Mouse (Mus musculus): ENCODE results near the gene Il1b. TPM values are rescaled to one million over a fixed set of nuclear protein-coding genes. Genes with fewer than 3 reads are reported as not detected.

The Il1b gene
- polyA plus RNA-seq, 1 experiment from 2014 or later: 0.15 TPM

DNA sequence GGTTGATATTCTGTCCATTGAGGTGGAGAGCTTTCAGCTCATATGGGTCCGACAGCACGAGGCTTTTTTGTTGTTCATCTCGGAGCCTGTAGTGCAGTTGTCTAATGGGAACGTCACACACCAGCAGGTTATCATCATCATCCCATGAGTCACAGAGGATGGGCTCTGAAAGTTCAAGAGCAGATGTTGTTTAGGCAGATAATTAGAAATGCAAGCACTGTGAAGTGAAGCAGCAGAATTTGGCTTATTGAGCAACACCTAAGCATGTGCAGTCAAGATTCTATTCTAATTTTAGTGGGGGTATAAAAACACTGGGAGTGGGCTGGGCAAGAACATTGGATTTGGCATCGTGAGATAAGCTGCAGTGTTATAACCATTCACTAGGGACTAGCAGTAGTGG, 3.7 kb downstream of the Il1b start:
- Histone ChIP-seq H3K4me2 (no peak overlapping the region), H3K9ac (no peak overlapping the region), H3K36me3 (no peaks in the 10 kb centered on the region), H3K9me3 (no peaks in the 10 kb centered on the region), H3K4me1 (no peaks in the 10 kb centered on the region), H3K4me3 (replicated peaks) (no peak overlapping the region), H3K27me3 (replicated peaks) (no peaks in the 10 kb centered on the region), H3K27ac (no peak overlapping the region)
- 82% methylated on average over 5 of the region's 5 CpGs for WGBS
- ATAC-seq (ENCODE audit: insufficient read depth, low FRiP score, low read depth): no peak

DNA sequence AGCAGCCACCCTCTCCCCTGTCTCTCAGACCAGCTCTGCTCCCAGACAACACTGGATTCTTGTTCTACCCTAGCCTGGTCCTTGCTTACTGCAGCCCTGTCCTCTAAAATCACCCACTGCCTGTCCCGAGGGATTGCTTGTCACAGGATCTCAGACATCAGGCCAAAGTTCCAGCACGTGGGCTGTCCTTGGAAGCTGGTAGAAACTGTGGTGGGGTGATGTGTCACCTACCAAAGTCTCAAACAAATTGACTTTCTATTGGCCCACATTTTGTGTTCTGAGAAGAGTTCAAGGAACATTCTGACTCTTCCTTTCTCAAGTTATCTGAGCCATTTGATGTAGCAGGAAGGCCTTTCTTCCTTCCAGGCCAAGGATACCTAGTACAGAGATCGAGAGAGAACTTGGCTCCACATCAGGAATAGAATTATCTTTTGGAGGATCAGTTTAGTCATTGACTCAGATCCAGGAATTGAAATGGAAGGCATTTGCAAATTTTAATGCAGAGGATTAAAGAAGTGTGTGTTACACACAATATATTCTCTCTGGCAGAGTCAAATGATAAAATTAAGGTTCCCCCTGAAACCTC, 9.9 kb downstream of the Il1b start:
- no peak for ATAC-seq (ENCODE audit: insufficient read depth, low FRiP score, low read depth)
- Histone ChIP-seq H3K27me3 (replicated peaks) (no peaks in the 10 kb centered on the region), H3K4me1 (no peaks in the 10 kb centered on the region), H3K36me3 (no peaks in the 10 kb centered on the region), H3K9ac (no peak overlapping the region), H3K4me3 (replicated peaks) (no peak overlapping the region), H3K4me2 (no peak overlapping the region), H3K9me3 (no peaks in the 10 kb centered on the region), H3K27ac (no peak overlapping the region)
- 81% methylated on average over 3 of the region's 3 CpGs for WGBS

- no peak for ATAC-seq (ENCODE audit: insufficient read depth, low FRiP score, low read depth)
- 84% methylated on average over 10 of the region's 10 CpGs for WGBS
- H3K4me3 ChIP-seq (replicated peaks): no peak overlapping the region
Observed at GRCm38 (mm10) chr2:129360197-129360596, 10.7 kb downstream of the Il1b start.

DNA sequence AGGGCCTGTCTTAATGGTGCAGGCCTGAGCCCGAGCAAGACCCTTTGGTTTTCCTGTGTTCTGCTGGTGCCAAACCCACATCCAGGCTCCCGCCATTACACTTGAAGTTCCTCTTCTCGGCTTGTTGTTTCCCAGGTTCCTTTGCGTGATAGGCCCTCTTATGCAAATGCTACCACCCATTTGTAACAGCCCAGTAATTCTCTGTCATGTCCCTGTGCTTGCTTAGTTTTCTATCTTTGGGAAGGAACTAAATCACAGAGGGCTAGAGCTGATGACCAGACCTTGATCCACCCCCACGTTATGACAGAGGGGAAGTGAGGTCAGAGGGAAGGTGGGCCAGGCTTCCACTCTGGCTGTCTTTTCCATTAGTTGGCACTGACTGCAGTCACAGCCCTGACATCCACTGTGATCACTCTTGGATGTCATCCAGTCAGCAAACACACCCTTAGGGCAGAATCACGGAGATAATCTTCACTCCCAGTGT, 32.8 kb downstream of the Il1b start:
- H3K4me1 ChIP-seq: 0 out of 2 replicates have a peak, but pooled peaks cover 3% of the 10 kb centered on the region
- no peak overlapping the region for H3K9ac ChIP-seq
- no peak overlapping the region for H3K27ac ChIP-seq
- WGBS: 72% methylated on average over 6 of the region's 6 CpGs
- no peaks in the 10 kb centered on the region for H3K9me3 ChIP-seq
- H3K4me2 ChIP-seq: no peak overlapping the region
- H3K36me3 ChIP-seq: no peaks in the 10 kb centered on the region
- no peak for ATAC-seq (ENCODE audit: insufficient read depth, low FRiP score, low read depth)
- no peaks in the 10 kb centered on the region for H3K27me3 ChIP-seq (replicated peaks)
- no peak overlapping the region for H3K4me3 ChIP-seq (replicated peaks)

More at GRCm38 (mm10) chr2:129360197-129360596, 10.7 kb downstream of the Il1b start:
- Histone ChIP-seq H3K9me3 (no peaks in the 10 kb centered on the region), H3K27me3 (replicated peaks) (no peaks in the 10 kb centered on the region), H3K4me2 (no peak overlapping the region), H3K4me1 (no peaks in the 10 kb centered on the region), H3K36me3 (no peaks in the 10 kb centered on the region), H3K9ac (no peak overlapping the region), H3K27ac (no peak overlapping the region)

DNA sequence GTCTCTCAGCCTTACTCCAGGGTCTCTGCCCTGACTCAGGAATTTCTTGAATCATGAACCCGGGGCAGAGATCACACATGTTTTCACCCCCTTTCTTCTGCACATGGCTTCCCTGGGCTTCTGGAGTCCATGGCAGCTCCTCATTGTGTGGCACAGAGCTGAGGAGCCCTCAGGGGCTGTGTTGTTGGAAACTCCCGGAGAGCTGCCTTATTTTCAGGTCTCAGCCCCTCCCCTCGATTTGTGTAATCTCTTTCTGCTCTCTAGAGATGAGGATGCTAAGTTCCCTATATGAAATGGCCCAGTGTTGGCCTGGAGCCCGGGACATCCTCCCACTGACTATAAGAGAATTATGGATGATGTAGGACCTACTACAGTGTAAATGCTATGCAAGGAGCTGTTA, 37.5 kb downstream of the Il1b start:
- WGBS: 49% methylated on average over 4 of the region's 4 CpGs
- no peak for ATAC-seq (ENCODE audit: insufficient read depth, low FRiP score, low read depth)

GRCm38 (mm10) chr2:129330540-129330939, 40.4 kb downstream of the Il1b start:
- Histone ChIP-seq H3K4me2 (no peak overlapping the region), H3K4me3 (replicated peaks) (no peak overlapping the region), H3K27me3 (replicated peaks) (no peaks in the 10 kb centered on the region), H3K9ac (no peak overlapping the region), H3K4me1 (0 out of 2 replicates have a peak, but pooled peaks cover 3% of the 10 kb centered on the region), H3K36me3 (no peaks in the 10 kb centered on the region), H3K27ac (no peak overlapping the region), H3K9me3 (no peaks in the 10 kb centered on the region)
- no peak for ATAC-seq (ENCODE audit: insufficient read depth, low FRiP score, low read depth)
- WGBS: 76% methylated on average over 13 of the region's 13 CpGs

More for the DNA sequence above, 37.5 kb downstream of the Il1b start:
- H3K27me3 ChIP-seq (replicated peaks): no peaks in the 10 kb centered on the region
- H3K9me3 ChIP-seq: no peaks in the 10 kb centered on the region
- no peak overlapping the region for H3K4me3 ChIP-seq (replicated peaks)
- H3K36me3 ChIP-seq: no peaks in the 10 kb centered on the region
- 0 out of 2 replicates have a peak, but pooled peaks cover 3% of the 10 kb centered on the region for H3K4me1 ChIP-seq
- no peak overlapping the region for H3K9ac ChIP-seq
- no peak overlapping the region for H3K27ac ChIP-seq
- H3K4me2 ChIP-seq: no peak overlapping the region

- 0 out of 2 replicates have a peak, but pooled peaks cover 3% of the 10 kb centered on the region for H3K4me1 ChIP-seq
- H3K4me3 ChIP-seq (replicated peaks): no peak overlapping the region
- no peaks in the 10 kb centered on the region for H3K27me3 ChIP-seq (replicated peaks)
- no peak overlapping the region for H3K9ac ChIP-seq
- 66% methylated on average over 7 of the region's 7 CpGs for WGBS
- no peak overlapping the region for H3K27ac ChIP-seq
- H3K4me2 ChIP-seq: no peak overlapping the region
- no peaks in the 10 kb centered on the region for H3K9me3 ChIP-seq
- no peaks in the 10 kb centered on the region for H3K36me3 ChIP-seq
- ATAC-seq (ENCODE audit: insufficient read depth, low FRiP score, low read depth): no peak
Observed at GRCm38 (mm10) chr2:129330024-129330423, 40.9 kb downstream of the Il1b start.

DNA sequence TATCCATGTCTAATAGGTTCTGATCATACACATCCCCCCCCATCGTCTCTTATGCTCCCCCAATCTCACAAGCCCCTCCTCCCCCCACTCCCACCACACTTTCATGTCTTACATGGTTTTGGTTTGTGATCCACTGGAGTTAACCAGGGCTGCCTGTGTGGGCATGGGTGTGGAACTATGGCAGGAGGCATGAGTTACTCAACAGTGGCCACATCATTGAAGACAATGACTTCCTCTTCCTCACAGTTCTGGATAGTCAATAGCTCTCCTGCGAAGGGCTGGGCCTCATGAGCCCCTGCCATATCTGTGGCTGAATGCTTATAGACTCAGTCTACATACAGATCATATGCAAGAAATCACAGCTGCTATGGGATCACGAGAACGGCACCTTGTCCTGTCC, 42.7 kb downstream of the Il1b start:
- WGBS: 87% methylated on average over 4 of the region's 4 CpGs
- Histone ChIP-seq H3K4me1 (no peaks in the 10 kb centered on the region), H3K4me3 (replicated peaks) (no peak overlapping the region), H3K27ac (no peak overlapping the region), H3K9me3 (no peaks in the 10 kb centered on the region), H3K36me3 (no peaks in the 10 kb centered on the region), H3K27me3 (replicated peaks) (no peaks in the 10 kb centered on the region), H3K9ac (no peak overlapping the region), H3K4me2 (no peak overlapping the region)
- ATAC-seq (ENCODE audit: insufficient read depth, low FRiP score, low read depth): no peak

- no peak overlapping the region for H3K4me3 ChIP-seq (replicated peaks)
- H3K27ac ChIP-seq: no peak overlapping the region
Observed at GRCm38 (mm10) chr2:129324216-129324615, 46.7 kb downstream of the Il1b start.

GRCm38 (mm10) chr2:129322117-129322635, 48.8 kb downstream of the Il1b start:
- 0 out of 2 replicates have a peak, but pooled peaks have one; percentile 27 for ATAC-seq (ENCODE audit: insufficient read depth, low FRiP score, low read depth)
- Histone ChIP-seq H3K36me3 (no peaks in the 10 kb centered on the region), H3K27ac (no peak overlapping the region), H3K9me3 (no peaks in the 10 kb centered on the region), H3K9ac (no peak overlapping the region), H3K4me2 (no peak overlapping the region), H3K4me3 (replicated peaks) (no peak overlapping the region), H3K27me3 (replicated peaks) (no peaks in the 10 kb centered on the region), H3K4me1 (no peaks in the 10 kb centered on the region)
- WGBS: 57% methylated on average over 1 of the region's 1 CpGs

More at GRCm38 (mm10) chr2:129324216-129324615, 46.7 kb downstream of the Il1b start:
- Histone ChIP-seq H3K4me1 (no peaks in the 10 kb centered on the region), H3K27me3 (replicated peaks) (no peaks in the 10 kb centered on the region), H3K36me3 (no peaks in the 10 kb centered on the region), H3K9ac (no peak overlapping the region), H3K9me3 (no peaks in the 10 kb centered on the region), H3K4me2 (no peak overlapping the region)
- WGBS: 75% methylated on average over 3 of the region's 3 CpGs
- ATAC-seq (ENCODE audit: insufficient read depth, low FRiP score, low read depth): no peak

DNA sequence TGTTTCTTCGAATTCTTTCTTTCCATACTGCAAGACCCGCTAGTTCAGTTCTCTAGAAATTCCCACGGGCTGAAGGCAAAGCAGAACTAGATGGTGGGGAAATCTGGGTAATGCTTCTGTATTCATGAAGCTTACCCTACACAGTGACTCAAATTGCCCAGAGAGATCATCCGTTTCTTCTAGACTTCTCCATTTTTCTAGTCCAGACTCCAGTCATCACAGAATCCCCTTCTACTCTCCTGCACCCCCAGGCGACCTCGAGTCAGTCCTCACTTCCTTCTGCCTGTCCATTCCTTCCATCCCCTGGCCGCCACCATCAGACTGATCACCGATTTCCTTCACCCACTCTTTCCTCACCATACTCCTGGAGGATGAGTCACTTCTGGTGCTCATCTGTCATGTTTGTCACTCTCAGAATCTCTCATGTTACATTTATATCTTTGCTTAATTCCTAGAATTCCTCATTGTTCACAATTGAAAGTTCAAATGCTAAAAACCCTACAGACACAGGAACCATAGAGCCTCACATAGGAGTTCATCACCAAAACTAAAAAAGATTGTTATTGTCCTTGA, 50.8 kb downstream of the Il1b start:
- ATAC-seq (ENCODE audit: insufficient read depth, low FRiP score, low read depth): no peak
- Histone ChIP-seq H3K4me2 (no peak overlapping the region), H3K27me3 (replicated peaks) (no peaks in the 10 kb centered on the region), H3K36me3 (no peaks in the 10 kb centered on the region), H3K9ac (no peak overlapping the region), H3K27ac (no peak overlapping the region), H3K9me3 (no peaks in the 10 kb centered on the region), H3K4me3 (replicated peaks) (no peak overlapping the region), H3K4me1 (no peaks in the 10 kb centered on the region)
- WGBS: 75% methylated on average over 8 of the region's 8 CpGs

- Histone ChIP-seq H3K9me3 (no peaks in the 10 kb centered on the region), H3K36me3 (no peaks in the 10 kb centered on the region), H3K27ac (no peak overlapping the region), H3K9ac (no peak overlapping the region), H3K4me1 (no peaks in the 10 kb centered on the region), H3K4me2 (no peak overlapping the region), H3K27me3 (replicated peaks) (no peaks in the 10 kb centered on the region), H3K4me3 (replicated peaks) (no peak overlapping the region)
- ATAC-seq (ENCODE audit: insufficient read depth, low FRiP score, low read depth): no peak
- 71% methylated on average over 4 of the region's 4 CpGs for WGBS
Observed at GRCm38 (mm10) chr2:129315831-129316230, 55.1 kb downstream of the Il1b start.
